Mouse (Mus musculus) testis, postnatal 10 days (tissue): ENCODE data around the gene Olfr691.
"Not testable (repeated sequence)": the region's sequence is repeated elsewhere in the genome, so short reads cannot be mapped to it uniquely, and the experiment has no call there.

Source experiments
- DNase-seq: peaks from one replicate; pipeline ENCODE4 v3.0.0; 2021; ENCODE audit warnings: low spot score

The Olfr691 gene

DNA sequence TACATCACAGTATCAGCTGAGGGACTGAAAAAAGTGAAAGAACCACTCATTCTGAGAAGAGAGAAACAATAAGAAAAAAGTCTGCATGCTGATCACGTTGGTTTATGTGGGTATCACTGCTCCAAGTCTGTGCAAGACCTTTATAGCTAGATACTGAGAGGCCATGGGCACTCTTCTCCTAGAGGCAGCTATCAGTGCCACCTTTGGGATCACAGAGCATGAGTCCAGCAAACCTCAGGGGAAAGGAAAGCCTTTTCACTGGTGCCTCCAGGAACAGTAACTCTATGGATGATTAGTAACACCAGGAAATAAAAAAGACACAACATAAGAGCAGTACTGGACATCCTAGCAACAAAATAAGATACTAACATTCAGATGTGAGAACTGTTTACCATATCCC lies at the start of gene Olfr691:
Gene Olfr691, minus strand, starts transcription at position 101 of the 400 bp plus-strand sequence.
- no peak for DNase-seq

GRCm38 (mm10) chr7:105390236-105390635 lies 48.2 kb upstream of the Olfr691 start:
- DNase-seq: no peak

GRCm38 (mm10) chr7:105387696-105388095 lies 45.6 kb upstream of the Olfr691 start:
- DNase-seq: no peak

DNA sequence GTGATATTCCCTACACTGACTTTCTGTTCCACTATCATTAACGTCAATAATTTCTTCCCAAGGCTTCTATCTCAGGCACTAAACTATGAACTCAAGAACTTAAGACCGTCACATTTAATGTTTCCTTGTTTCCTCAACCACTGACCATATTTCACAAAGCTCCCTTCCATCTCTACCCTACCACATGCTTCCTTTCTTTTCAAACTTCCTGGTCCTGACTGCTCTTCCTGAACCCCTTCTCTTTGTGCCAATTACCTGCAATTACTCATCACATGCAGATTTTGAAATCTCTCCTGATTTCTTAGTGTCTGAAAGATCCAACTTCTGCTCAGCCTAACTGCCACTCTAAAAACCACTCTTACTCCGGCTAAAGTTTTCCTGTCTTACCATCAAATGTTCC lies 38.3 kb upstream of the Olfr691 start:
- DNase-seq: no peak

- DNase-seq: no peak
These were observed 32.8 kb upstream of the Olfr691 start, which contains the start of gene Gm5901 for GRCm38 (mm10) chr7:105374866-105375265. Gene Gm5901, plus strand, starts transcription at chr7:105375038.

GRCm38 (mm10) chr7:105373976-105374375 lies 31.9 kb upstream of the Olfr691 start:
- no peak for DNase-seq

DNA sequence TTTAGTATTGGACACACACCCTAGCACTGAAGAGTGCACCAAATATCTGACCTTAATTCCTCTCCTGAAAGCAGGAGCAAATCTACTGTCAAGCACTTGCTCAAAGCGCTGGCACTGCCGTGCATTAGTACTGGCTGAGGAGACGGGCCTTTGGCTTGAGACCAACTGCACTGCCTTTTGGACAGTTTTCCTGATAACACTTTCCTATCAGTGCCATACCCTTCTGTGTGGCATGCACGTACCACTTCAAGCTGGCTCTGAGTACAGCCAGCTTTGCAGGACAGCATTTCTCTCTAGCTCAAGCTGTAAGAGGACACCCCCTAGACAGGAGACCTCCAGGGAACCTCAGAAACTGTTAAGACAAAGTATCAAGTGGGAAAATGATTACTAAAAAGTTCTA lies 31.4 kb upstream of the Olfr691 start:
- peak; percentile 43 for DNase-seq

- DNase-seq: no peak
These were observed 30.8 kb upstream of the Olfr691 start for GRCm38 (mm10) chr7:105372912-105373311.

- no peak for DNase-seq
These were observed 26.5 kb upstream of the Olfr691 start for GRCm38 (mm10) chr7:105368521-105368920.

- DNase-seq: no peak
These were observed 25.9 kb upstream of the Olfr691 start, which contains the start of gene Olfr692 for GRCm38 (mm10) chr7:105367930-105368329. Gene Olfr692, plus strand, starts transcription at chr7:105368230.

DNA sequence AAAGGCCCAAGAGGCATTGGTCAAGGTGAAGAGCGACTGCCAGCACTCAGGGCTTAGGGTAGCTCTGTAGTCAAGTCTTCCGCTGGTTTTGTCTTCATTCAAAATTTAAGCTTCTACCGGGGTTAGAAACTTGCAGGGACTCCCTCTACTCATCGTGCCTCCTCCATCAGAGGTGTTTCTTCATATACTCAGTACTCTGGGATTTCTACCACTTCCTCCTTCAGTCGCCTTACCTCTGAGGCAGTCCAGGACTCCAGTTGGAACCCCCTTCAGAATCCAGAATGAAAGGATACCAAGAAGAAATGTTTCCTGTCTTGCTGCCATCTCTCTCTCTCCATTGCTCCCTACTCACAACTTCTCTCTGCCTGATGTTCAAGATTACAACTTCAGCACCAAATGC lies 25.2 kb upstream of the Olfr691 start:
- no peak for DNase-seq

DNA sequence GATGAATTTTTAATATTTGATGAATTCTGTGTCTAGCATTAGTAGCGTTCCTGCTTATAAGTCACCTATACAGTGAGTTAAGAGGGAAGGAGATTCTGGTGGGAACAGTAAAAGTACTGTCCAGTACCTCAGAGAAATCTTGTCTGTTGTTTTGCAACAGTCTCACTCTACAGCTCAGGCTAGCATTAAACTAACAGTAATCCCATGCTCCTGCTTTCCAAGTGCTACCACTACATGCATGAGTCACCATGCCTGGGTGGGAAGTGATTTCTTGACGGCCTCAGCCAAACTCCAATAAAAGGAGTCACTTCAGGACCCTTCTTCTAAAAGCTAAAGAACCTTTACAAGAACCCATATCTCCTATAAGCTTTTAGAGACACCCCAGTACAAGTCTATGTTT lies 19.6 kb upstream of the Olfr691 start:
- no peak for DNase-seq

DNA sequence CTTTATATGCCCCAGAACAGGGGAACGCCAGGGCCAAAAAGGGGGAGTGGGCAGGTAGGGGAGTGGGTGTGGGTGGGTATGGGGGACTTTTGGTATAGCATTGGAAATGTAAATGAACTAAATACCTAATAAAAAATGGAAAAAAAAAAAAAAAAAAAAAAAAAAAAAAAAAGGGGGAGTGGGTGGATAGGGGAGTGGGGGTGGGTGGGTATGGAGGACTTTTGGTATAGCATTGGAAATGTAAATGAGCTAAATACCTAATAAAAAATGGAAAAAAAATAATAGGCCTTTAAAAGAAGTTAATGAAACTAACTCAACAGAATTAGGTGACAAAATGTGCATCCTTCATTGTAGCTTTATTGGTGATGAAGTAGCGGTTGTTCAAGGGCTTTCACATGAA lies 14.4 kb upstream of the Olfr691 start:
- DNase-seq: not testable (repeated sequence)

GRCm38 (mm10) chr7:105356064-105356463 lies 14.0 kb upstream of the Olfr691 start:
- DNase-seq: not testable (repeated sequence)

- DNase-seq: no peak
These were observed 682 bp upstream of the Olfr691 start for GRCm38 (mm10) chr7:105342752-105343151.

DNA sequence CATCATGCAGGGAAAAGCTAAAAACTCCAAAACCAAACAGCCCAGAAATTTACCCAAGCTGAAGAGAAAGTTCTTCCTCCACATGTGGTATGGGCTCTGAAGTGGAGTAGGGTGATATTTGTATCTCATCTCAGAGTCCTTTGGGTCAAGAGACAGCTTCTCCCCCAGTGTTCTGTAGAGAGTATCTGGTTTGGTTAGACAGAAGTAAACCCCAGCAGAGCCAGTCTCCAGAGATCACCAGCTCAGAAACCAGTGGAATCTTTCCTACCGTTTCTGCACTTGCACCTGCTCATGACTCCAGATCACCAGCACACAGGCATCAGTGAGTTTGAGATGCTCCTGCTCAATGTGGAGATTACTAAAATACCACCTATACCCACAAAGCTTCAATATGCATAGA lies 8.1 kb downstream of the Olfr691 start, which contains the start of gene Olfr690:
Gene Olfr690, minus strand, starts transcription at position 101 of the 400 bp plus-strand sequence.
- no peak for DNase-seq

GRCm38 (mm10) chr7:105325302-105325701 lies 16.8 kb downstream of the Olfr691 start:
- no peak for DNase-seq

- DNase-seq: no peak
These were observed 31.2 kb downstream of the Olfr691 start, which contains the start of gene Olfr689 for GRCm38 (mm10) chr7:105310865-105311264. Gene Olfr689, plus strand, starts transcription at chr7:105311165.

DNA sequence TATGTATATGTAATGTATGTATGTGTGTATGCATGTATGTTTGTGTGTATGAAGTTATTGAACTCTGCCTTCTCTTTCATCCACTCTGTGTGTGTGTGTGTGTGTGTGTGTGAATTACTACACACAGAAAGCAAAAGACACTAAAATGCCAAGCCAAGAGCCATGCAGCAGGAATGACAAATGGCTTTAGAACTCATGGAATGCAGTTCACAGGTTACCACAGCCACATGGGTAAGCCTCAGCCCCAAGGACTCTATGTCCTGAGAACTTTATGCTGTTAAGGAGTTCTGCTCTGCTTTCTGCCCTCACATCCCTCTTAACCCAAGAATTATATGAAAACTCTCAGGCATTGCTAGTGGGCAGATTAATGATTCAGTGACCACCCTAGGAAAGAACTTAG lies 52.0 kb downstream of the Olfr691 start:
- no peak for DNase-seq

- DNase-seq: no peak
These were observed 54.3 kb downstream of the Olfr691 start, which contains the start of gene Olfr688 for GRCm38 (mm10) chr7:105287795-105288194. Gene Olfr688, plus strand, starts transcription at chr7:105288095.
